Mouse (Mus musculus) A20 (cell line): ENCODE results near the gene Zdbf2.
"Not testable (repeated sequence)": the region's sequence is repeated elsewhere in the genome, so short reads cannot be mapped to it uniquely, and the experiment has no call there.

Source experiments
- DNase-seq: peaks from one replicate; pipeline ENCODE4 v3.0.0-alpha.2; 2011; ENCODE audit warnings: low read depth, low spot score

Zdbf2 gene

DNA sequence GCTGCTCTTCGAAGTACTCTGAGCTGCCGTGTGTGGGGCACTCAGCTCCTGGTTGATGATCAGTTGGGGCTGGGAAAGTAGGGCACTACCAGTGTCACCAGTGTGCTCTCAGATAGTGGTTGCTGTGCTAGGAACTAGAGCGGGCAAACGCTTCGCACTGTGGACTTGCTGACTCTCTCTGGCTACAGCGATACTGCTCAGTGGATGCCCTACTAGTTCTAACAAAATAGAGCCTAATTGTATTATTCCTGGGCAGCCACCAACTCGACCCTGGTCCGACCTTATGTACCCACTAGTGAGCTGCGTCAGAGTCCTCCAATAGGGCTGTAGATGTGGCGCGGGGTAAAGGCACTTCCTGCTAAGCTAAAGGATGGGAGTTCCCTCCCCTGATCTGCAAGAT lies 9.4 kb upstream of the Zdbf2 start:
- DNase-seq = no peak

GRCm38 (mm10) chr1:63265461-63265860 lies 7.6 kb upstream of the Zdbf2 start:
- no peak for DNase-seq

GRCm38 (mm10) chr1:63266121-63266520 lies 6.9 kb upstream of the Zdbf2 start:
- DNase-seq = no peak

- DNase-seq = no peak
Measured at GRCm38 (mm10) chr1:63266716-63267115, 6.3 kb upstream of the Zdbf2 start.

- no peak for DNase-seq
Measured at GRCm38 (mm10) chr1:63272125-63272675, 865 bp upstream of the Zdbf2 start.

DNA sequence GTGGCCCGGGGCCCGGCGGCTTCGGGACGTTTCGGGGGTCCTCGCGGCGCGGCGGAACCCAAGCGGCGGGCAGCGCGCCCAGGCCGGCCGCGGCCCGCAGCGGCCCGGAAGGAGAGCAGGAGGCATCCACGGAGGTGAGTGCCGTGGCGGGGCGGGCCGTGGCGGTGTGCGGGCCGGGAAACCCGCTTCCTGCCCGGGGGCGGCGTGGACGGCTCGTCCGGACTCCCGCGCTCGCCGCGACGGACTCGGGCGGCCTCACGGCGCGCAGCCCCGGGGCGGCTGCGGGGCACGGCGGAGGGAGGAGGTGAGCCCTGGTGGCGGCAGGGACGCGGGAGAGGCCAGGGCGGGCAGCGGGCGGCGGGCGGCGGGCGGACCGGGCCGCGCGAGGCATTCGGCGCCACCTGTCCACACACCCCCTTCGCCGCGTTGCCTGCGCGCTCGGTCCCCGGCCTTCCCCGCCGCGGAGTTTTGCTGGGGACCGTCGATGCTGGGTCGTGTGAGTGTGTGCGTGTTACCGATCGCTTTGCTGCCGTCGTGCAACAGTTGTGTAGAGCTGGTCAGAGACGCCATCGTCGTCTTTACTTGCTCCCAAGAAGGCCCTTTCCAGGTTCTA lies 380 bp downstream of the Zdbf2 start:
- no peak for DNase-seq

GRCm38 (mm10) chr1:63274046-63274730 lies 1.1 kb downstream of the Zdbf2 start:
- no peak for DNase-seq

GRCm38 (mm10) chr1:63278106-63278505 lies 5.0 kb downstream of the Zdbf2 start:
- no peak for DNase-seq

DNA sequence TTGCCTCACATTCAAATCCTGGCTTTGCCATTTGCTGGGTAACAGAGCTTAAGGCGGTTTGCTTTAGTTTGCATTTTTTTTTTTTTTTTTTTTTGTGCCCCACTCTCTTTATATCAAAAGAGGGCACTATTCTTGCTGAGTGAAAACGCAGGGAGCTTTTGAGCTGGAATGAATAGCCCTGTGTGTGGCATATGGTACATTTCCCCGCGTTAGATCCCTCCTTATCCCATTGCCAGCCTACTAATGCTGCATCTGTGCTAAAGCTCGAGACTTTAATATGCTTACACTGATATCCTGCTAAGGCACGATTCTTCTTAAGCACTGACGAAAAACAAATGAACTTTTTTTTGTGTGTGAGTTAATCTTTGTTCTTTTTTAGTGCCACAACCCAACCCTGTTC lies 20.9 kb downstream of the Zdbf2 start:
- no peak for DNase-seq

GRCm38 (mm10) chr1:63309661-63310060 lies 36.6 kb downstream of the Zdbf2 start:
- no peak for DNase-seq

DNA sequence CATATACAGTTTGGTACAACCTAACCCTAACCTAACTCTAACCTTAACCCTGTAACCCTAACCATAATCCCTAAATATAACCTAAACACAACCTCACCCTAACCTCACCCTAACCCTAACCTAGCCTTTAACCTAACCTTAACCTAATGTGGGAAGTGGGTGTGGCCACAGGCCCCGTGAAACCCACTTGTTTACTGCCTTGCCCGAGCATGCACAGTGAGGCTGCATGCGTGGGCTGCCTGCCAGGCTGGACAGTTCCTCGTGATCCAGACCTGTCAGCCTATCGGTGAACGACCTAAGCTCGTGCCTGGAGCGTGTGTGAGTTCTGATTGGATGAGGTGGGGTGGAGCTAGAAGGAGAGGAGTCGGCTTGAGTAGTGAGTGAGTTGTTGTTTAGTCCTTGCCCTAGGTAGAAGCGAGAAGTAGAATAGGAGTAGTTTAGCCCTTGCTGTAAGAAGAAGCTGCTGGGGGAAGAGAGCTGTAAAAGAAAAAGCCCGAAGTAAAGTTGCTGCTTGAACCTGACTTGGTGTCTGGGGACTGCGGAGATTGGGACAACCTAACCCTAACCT lies 50.6 kb downstream of the Zdbf2 start:
- DNase-seq = not testable (repeated sequence)
